Mouse (Mus musculus) adrenal gland, postnatal 14 days (tissue): ENCODE results near the gene Usp36. TPM values are rescaled to one million over a fixed set of nuclear protein-coding genes. Genes with fewer than 3 reads are reported as not detected.

ENCODE experiments used
- DNase-seq: peaks from one replicate; pipeline ENCODE4 v3.0.0; 2021; ENCODE audit warnings: mixed read lengths
- total RNA-seq: library from RNA; stranded (reverse); gene quantifications from 2 replicates; pipeline ENCODE4 v1.2.3, GENCODE M21; 2021

Usp36 gene
- total RNA-seq, 1 experiment from 2014 or later, result 23.0 TPM

- DNase-seq, result no peak
Measured at GRCm38 (mm10) chr11:118222351-118222885, 67.6 kb downstream of the Usp36 start.

- DNase-seq, result peak; percentile 74
Measured at GRCm38 (mm10) chr11:118220561-118221262, 69.3 kb downstream of the Usp36 start.

- DNase-seq, result no peak
Measured at GRCm38 (mm10) chr11:118219066-118219465, 71.0 kb downstream of the Usp36 start.

- DNase-seq, result no peak
Measured at GRCm38 (mm10) chr11:118216468-118216867, 73.6 kb downstream of the Usp36 start.

- no peak for DNase-seq
Measured at GRCm38 (mm10) chr11:118215928-118216458, 74.1 kb downstream of the Usp36 start.

GRCm38 (mm10) chr11:118212636-118213112 lies 77.4 kb downstream of the Usp36 start:
- DNase-seq, result no peak

GRCm38 (mm10) chr11:118211749-118212635 lies 78.1 kb downstream of the Usp36 start:
- no peak for DNase-seq

- DNase-seq, result no peak
Measured at GRCm38 (mm10) chr11:118210962-118211361, 79.1 kb downstream of the Usp36 start.

GRCm38 (mm10) chr11:118210116-118210515 lies 79.9 kb downstream of the Usp36 start:
- DNase-seq, result no peak

Other genes with a start within 250 kb of the Usp36 start
- gene Dnah17, start 159.6 kb downstream of the Usp36 start, total RNA-seq, result 0.08 and 0.15 TPM in 2 replicates
- gene Cyth1, start 41.7 kb downstream of the Usp36 start, total RNA-seq, result 48.7 and 60.8 TPM in 2 replicates
- gene Cep295nl, start 52.3 kb upstream of the Usp36 start, total RNA-seq, result 0.67 and 1.7 TPM in 2 replicates
- 78.9 and 94.3 TPM in 2 replicates for gene Timp2, start 65.5 kb upstream of the Usp36 start, total RNA-seq
- gene Lgals3bp, start 111.8 kb upstream of the Usp36 start, total RNA-seq, result 51.1 and 59.7 TPM in 2 replicates
- gene Cant1, start 128.8 kb upstream of the Usp36 start, total RNA-seq, result 25.3 and 28.4 TPM in 2 replicates
- 23.7 and 29.2 TPM in 2 replicates for gene C1qtnf1, start 138.0 kb upstream of the Usp36 start, total RNA-seq
- gene Engase, start 186.6 kb upstream of the Usp36 start, total RNA-seq, result 12.1 and 12.4 TPM in 2 replicates